Mouse (Mus musculus): ENCODE data around the gene Mcu.

The Mcu gene

GRCm38 (mm10) chr10:59616522-59616921 lies at the start of gene Mcu:
TSS of gene Mcu (minus strand) at chr10:59616692.
- peak; percentile 96 for DNase-seq (ENCODE audit: low spot score)

GRCm38 (mm10) chr10:59665503-59666291 lies 49.2 kb upstream of the Mcu start:
- DNase-seq (ENCODE audit: low spot score), result no peak

- no peak for DNase-seq (ENCODE audit: low spot score)
These were observed 48.3 kb upstream of the Mcu start for GRCm38 (mm10) chr10:59664765-59665164.

- no peak for DNase-seq (ENCODE audit: low spot score)
These were observed 40.3 kb upstream of the Mcu start for GRCm38 (mm10) chr10:59656799-59657198.

- DNase-seq (ENCODE audit: low spot score), result no peak
These were observed 30.4 kb upstream of the Mcu start for GRCm38 (mm10) chr10:59646821-59647378.

GRCm38 (mm10) chr10:59645153-59645552 lies 28.7 kb upstream of the Mcu start:
- DNase-seq (ENCODE audit: low spot score), result no peak

- DNase-seq (ENCODE audit: low spot score), result no peak
These were observed 28.2 kb upstream of the Mcu start for GRCm38 (mm10) chr10:59644710-59645109.

- DNase-seq (ENCODE audit: low spot score), result no peak
These were observed 27.2 kb upstream of the Mcu start for GRCm38 (mm10) chr10:59643645-59644044.

- no peak for DNase-seq (ENCODE audit: low spot score)
These were observed 26.3 kb upstream of the Mcu start for GRCm38 (mm10) chr10:59642659-59643377.

GRCm38 (mm10) chr10:59638576-59638975 lies 22.1 kb upstream of the Mcu start:
- DNase-seq (ENCODE audit: low spot score), result no peak

- no peak for DNase-seq (ENCODE audit: low spot score)
These were observed 21.2 kb upstream of the Mcu start for GRCm38 (mm10) chr10:59637596-59638124.

- DNase-seq (ENCODE audit: low spot score), result no peak
These were observed 20.4 kb upstream of the Mcu start for GRCm38 (mm10) chr10:59636751-59637533.

GRCm38 (mm10) chr10:59636048-59636447 lies 19.6 kb upstream of the Mcu start:
- DNase-seq (ENCODE audit: low spot score), result no peak

- no peak for DNase-seq (ENCODE audit: low spot score)
These were observed 13.0 kb upstream of the Mcu start for GRCm38 (mm10) chr10:59629506-59629782.

- no peak for DNase-seq (ENCODE audit: low spot score)
These were observed 12.4 kb upstream of the Mcu start for GRCm38 (mm10) chr10:59628641-59629505.

- no peak for DNase-seq (ENCODE audit: low spot score)
These were observed 7.0 kb upstream of the Mcu start for GRCm38 (mm10) chr10:59623496-59623895.

- DNase-seq (ENCODE audit: low spot score), result no peak
These were observed 4.9 kb upstream of the Mcu start for GRCm38 (mm10) chr10:59621355-59621754.

GRCm38 (mm10) chr10:59617776-59618175 lies 1.3 kb upstream of the Mcu start:
- DNase-seq (ENCODE audit: low spot score), result no peak

- DNase-seq (ENCODE audit: low spot score), result peak; percentile 49
These were observed 441 bp downstream of the Mcu start, which contains the start of gene Gm10322 for GRCm38 (mm10) chr10:59615981-59616520. TSS of gene Gm10322 (plus strand) at chr10:59616063.

GRCm38 (mm10) chr10:59615411-59615810 lies 1.1 kb downstream of the Mcu start:
- no peak for DNase-seq (ENCODE audit: low spot score)

- no peak for DNase-seq (ENCODE audit: low spot score)
These were observed 2.4 kb downstream of the Mcu start for GRCm38 (mm10) chr10:59614141-59614540.

All from ovary, postnatal 14 days (tissue).